Mouse (Mus musculus) midbrain, embryonic 11.5 days (tissue): ENCODE measurements around the gene Spon2. TPM values are rescaled to one million over a fixed set of nuclear protein-coding genes. Genes with fewer than 3 reads are reported as not detected.

Experiments used
- ATAC-seq: fragments of 200-750 bp; cut with Nextera tagmentation; 2 replicates; pipeline ENCODE4 v1.8.0; 2017; ENCODE audit warnings: moderate TSS enrichment, moderate library complexity; ENCODE audit not compliant: low FRiP score
- DNase-seq: peaks from one replicate; pipeline ENCODE4 v3.0.0; 2015; ENCODE audit warnings: low spot score; ENCODE audit errors: missing footprints
- H3K27ac ChIP-seq: fragments of 300-500 bp; sonication (generic); 2 replicates; pipeline ENCODE4 v1.5.1; 2014; ENCODE audit warnings: low read depth, low read length
- H3K27me3 ChIP-seq: fragments of 300-500 bp; sonication (generic); 2 replicates; pipeline ENCODE4 v1.6.1; 2014; ENCODE audit warnings: mild to moderate bottlenecking, low read length, moderate library complexity, mixed read lengths; ENCODE audit not compliant: control insufficient read depth, insufficient read depth
- H3K36me3 ChIP-seq: fragments of 300-500 bp; sonication (generic); 2 replicates; pipeline ENCODE4 v1.6.1; 2014; ENCODE audit warnings: mild to moderate bottlenecking, low read length, moderate library complexity, mixed read lengths; ENCODE audit not compliant: control insufficient read depth, insufficient read depth
- H3K4me1 ChIP-seq: fragments of 300-500 bp; sonication (generic); 2 replicates; pipeline ENCODE4 v1.6.1; 2014; ENCODE audit warnings: low read length; ENCODE audit not compliant: control insufficient read depth, insufficient read depth
- H3K4me2 ChIP-seq: fragments of 300-500 bp; sonication (generic); 2 replicates; pipeline ENCODE4 v1.6.1; 2014; ENCODE audit warnings: mild to moderate bottlenecking, moderate library complexity
- H3K4me3 ChIP-seq: fragments of 300-500 bp; sonication (generic); 2 replicates; pipeline ENCODE4 v1.5.1; 2014; ENCODE audit warnings: low read depth, low read length
- H3K9ac ChIP-seq: fragments of 300-500 bp; sonication (generic); 2 replicates; pipeline ENCODE4 v1.6.1; 2014; ENCODE audit warnings: low read length
- H3K9me3 ChIP-seq: fragments of 300-500 bp; sonication (generic); 2 replicates; pipeline ENCODE4 v1.6.1; 2016; ENCODE audit warnings: low read length; ENCODE audit not compliant: control insufficient read depth
- WGBS: fragments of 180-500 bp; shearing (Covaris S2); extraction: QIAGEN DNeasy Blood & Tissue Kit; methylation state at CpG from one replicate; pipeline ENCODE4 v1.1.7; 2014; 5-methylcytosine and 5-hydroxymethylcytosine counted together
- polyA plus RNA-seq: library from polyadenylated mRNA; unstranded; fragments of >200 nt; fragmentation: Nextera tagmentation; extraction: Ambion mirVana; gene quantifications from 2 replicates; pipeline ENCODE4 v1.2.1, GENCODE M21; 2014

The Spon2 gene
- polyA plus RNA-seq, 1 experiment from 2014 or later: 3.5 TPM

DNA sequence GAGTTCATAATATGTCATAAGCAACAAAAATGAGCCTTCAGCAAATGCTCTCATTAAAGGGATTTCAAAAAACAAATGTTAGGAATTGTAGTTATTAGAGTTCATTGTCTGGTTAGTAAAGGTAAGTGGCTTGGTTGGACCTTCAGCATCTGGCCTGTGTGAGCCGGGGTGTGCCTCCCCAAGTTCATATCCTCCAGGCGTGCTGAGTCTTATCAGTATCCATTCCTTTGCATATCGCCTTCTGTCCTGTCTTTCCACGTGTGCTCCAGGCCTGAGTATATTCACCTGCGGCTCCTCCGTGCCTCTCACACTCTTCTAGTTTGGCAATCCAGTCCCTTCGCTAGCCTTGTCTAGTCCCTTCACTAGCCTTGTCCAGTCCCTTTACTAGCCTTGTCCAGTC, 11.9 kb downstream of the Spon2 start:
- WGBS: 89% methylated on average over 7 of the region's 7 CpGs
- H3K9me3 ChIP-seq: no peaks in the 10 kb centered on the region
- no peaks in the 10 kb centered on the region for H3K36me3 ChIP-seq
- H3K9ac ChIP-seq: no peak overlapping the region
- peaks cover 3% of the 10 kb centered on the region; the same call in 1 of the 2 replicates for H3K4me1 ChIP-seq
- no peak overlapping the region for H3K27ac ChIP-seq
- ATAC-seq (no peak), DNase-seq (no peak)
- H3K4me3 ChIP-seq: no peak overlapping the region
- H3K4me2 ChIP-seq: no peak overlapping the region
- no peaks in the 10 kb centered on the region for H3K27me3 ChIP-seq

- Histone ChIP-seq H3K9ac (no peak overlapping the region), H3K27me3 (no peaks in the 10 kb centered on the region), H3K4me1 (peaks cover 3% of the 10 kb centered on the region; the same call in 1 of the 2 replicates), H3K36me3 (no peaks in the 10 kb centered on the region), H3K4me3 (no peak overlapping the region), H3K9me3 (no peaks in the 10 kb centered on the region), H3K27ac (no peak overlapping the region), H3K4me2 (no peak overlapping the region)
- 81% methylated on average over 7 of the region's 7 CpGs for WGBS
- DNase-seq (no peak), ATAC-seq (no peak)
Observed at GRCm38 (mm10) chr5:33204284-33204683, 14.0 kb downstream of the Spon2 start.

DNA sequence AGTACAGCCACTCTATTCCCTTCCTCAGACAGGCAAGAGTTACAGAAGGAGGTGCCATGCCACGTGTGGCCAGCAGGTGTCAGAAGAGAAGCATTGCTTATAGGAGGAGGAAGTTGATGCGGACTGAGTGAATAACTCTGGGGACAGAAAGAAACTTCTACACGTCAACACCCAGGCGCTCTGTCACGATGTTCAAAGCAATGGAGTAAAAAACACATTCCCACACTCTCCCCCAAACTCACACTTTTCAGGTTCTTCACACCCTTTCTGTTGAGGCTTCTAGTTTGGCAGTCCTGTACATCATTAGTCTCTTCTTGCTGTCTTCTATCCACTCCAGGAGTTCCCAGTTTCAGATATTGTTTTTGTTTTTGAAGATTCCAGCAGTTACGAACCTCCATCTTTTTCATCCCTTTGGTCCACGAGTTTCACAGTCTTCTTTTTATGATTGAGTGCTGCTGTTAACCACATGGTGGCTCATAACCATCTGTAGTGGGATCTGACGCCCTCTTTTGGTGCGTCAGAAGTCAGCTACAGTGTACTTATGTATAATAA, 14.5 kb downstream of the Spon2 start:
- H3K4me3 ChIP-seq: no peak overlapping the region
- 18% methylated on average over 9 of the region's 9 CpGs for WGBS
- no peaks in the 10 kb centered on the region for H3K27me3 ChIP-seq
- H3K9ac ChIP-seq: peak overlapping the region; percentile 36; the same call in 1 of the 2 replicates
- no peak overlapping the region for H3K27ac ChIP-seq
- H3K36me3 ChIP-seq: no peaks in the 10 kb centered on the region
- peak overlapping the region; percentile 23; the same call in 1 of the 2 replicates for H3K4me2 ChIP-seq
- H3K9me3 ChIP-seq: no peaks in the 10 kb centered on the region
- peaks cover 3% of the 10 kb centered on the region; the same call in 1 of the 2 replicates for H3K4me1 ChIP-seq
- no peak; the same call in 1 of the 2 replicates for ATAC-seq
- peak; percentile 99 for DNase-seq

GRCm38 (mm10) chr5:33203171-33203565, 15.1 kb downstream of the Spon2 start:
- ATAC-seq: no peak
- 86% methylated on average over 6 of the region's 6 CpGs for WGBS

DNA sequence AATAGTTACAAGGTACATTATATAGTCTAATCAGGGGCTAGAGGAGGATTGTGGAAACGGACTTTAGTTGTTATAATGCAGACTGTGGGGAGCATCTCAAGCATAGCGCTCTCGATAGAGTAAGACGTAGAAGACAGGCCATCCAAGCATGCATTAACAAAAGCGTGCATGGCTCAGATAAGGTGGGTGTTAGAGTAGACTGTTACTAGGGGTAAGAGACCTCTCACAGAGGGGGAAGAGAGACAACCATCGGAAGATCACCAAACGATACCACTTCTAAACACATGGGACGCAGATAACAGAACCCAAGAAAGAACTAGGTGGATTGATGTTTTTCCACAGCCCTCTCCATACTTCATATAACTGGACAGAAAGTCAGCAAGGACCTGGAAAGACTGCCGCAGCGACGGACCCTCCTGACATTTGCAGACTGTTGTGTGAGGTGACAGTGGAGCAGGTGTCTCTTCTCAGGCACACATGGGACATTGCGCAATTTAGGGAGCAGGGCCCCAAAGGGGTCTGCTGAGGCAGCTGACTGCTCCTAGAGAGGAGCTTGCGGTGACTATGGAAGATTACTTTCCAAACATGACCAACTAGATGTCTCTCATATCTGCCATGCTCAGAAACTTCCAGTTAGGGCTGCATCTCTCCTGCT, 15.6 kb downstream of the Spon2 start:
- H3K36me3 ChIP-seq: no peaks in the 10 kb centered on the region
- DNase-seq (no peak), ATAC-seq (no peak)
- H3K9me3 ChIP-seq: no peaks in the 10 kb centered on the region
- peaks cover 3% of the 10 kb centered on the region; the same call in 1 of the 2 replicates for H3K4me1 ChIP-seq
- no peak overlapping the region for H3K4me3 ChIP-seq
- no peak overlapping the region for H3K9ac ChIP-seq
- H3K27ac ChIP-seq: no peak overlapping the region
- H3K27me3 ChIP-seq: no peaks in the 10 kb centered on the region
- no peak overlapping the region for H3K4me2 ChIP-seq
- 90% methylated on average over 13 of the region's 13 CpGs for WGBS

More at GRCm38 (mm10) chr5:33203171-33203565, 15.1 kb downstream of the Spon2 start:
- no peaks in the 10 kb centered on the region for H3K27me3 ChIP-seq
- H3K4me3 ChIP-seq: no peak overlapping the region
- no peak for DNase-seq
- no peaks in the 10 kb centered on the region for H3K36me3 ChIP-seq
- no peaks in the 10 kb centered on the region for H3K9me3 ChIP-seq
- no peak overlapping the region for H3K9ac ChIP-seq
- no peak overlapping the region for H3K4me2 ChIP-seq
- H3K27ac ChIP-seq: no peak overlapping the region
- peaks cover 3% of the 10 kb centered on the region; the same call in 1 of the 2 replicates for H3K4me1 ChIP-seq

DNA sequence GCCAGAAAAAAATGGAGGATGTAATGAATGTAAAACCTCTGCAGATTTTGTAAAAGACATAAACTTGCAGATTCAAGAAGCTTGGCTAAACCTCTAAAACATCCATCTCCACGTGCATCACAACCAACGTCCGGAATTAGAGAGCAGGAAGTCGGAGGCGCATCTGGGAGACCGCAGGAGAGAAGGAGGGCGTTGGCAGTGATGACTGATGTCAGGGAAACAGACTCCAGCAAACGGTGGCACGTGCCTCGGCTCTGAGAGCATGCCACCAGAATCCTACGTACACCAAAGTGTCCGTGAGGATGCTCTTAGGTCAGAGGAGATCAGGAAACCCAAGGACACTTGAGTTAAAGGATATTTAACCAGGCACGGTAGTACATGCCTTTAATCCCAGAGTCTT, 16.6 kb downstream of the Spon2 start:
- no peak overlapping the region for H3K4me3 ChIP-seq
- H3K4me2 ChIP-seq: no peak overlapping the region
- WGBS: 79% methylated on average over 13 of the region's 13 CpGs
- DNase-seq (no peak), ATAC-seq (no peak)
- H3K9ac ChIP-seq: no peak overlapping the region
- H3K4me1 ChIP-seq: peaks cover 3% of the 10 kb centered on the region; the same call in 1 of the 2 replicates
- no peak overlapping the region for H3K27ac ChIP-seq
- H3K27me3 ChIP-seq: no peaks in the 10 kb centered on the region
- no peaks in the 10 kb centered on the region for H3K9me3 ChIP-seq
- no peaks in the 10 kb centered on the region for H3K36me3 ChIP-seq

- H3K4me2 ChIP-seq: no peak overlapping the region
- H3K4me1 ChIP-seq: peaks cover 3% of the 10 kb centered on the region; the same call in 1 of the 2 replicates
- no peak for ATAC-seq
- no peak overlapping the region for H3K4me3 ChIP-seq
- no peaks in the 10 kb centered on the region for H3K27me3 ChIP-seq
- H3K9ac ChIP-seq: no peak overlapping the region
- H3K36me3 ChIP-seq: no peaks in the 10 kb centered on the region
- H3K9me3 ChIP-seq: no peaks in the 10 kb centered on the region
- DNase-seq: no peak
- no peak overlapping the region for H3K27ac ChIP-seq
- WGBS: 59% methylated on average over 1 of the region's 1 CpGs
Observed at GRCm38 (mm10) chr5:33200071-33200470, 18.2 kb downstream of the Spon2 start.

DNA sequence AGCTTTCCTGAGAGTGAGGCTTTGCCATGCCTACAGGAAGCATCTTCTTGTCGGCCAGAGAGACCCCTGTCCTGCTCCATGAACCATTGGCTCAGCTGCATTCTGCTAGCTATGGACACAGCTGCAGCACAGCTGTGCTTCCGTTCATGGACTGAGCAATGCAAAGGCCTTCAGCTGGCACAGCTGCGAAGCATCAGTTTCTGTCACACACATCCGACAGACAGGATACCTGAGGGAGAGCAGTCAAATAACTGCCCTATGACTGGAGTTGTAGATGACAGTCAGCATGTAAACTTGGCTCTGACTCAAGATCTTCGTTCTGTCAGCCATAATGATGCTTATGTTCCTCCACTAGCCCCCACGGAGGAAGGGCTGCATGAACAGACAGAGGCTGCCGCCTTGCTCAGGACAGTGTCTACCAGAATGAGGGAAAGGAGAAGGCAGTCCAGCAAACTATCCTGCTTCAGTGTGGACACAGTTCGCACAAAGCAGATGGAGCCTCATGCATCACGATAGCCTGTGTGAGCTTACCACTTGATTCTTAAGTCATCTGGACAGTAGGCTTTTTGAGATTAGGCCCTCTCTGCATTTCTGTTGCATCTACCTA, 22.9 kb downstream of the Spon2 start:
- WGBS: 83% methylated on average over 9 of the region's 9 CpGs

GRCm38 (mm10) chr5:33193567-33193966, 24.7 kb downstream of the Spon2 start:
- WGBS: 50% methylated on average over 7 of the region's 7 CpGs
- Histone ChIP-seq H3K36me3 (no peaks in the 10 kb centered on the region), H3K9me3 (no peaks in the 10 kb centered on the region), H3K9ac (0 out of 2 replicates have a peak overlapping the region, but pooled peaks have one; percentile 27), H3K27ac (no peak overlapping the region), H3K4me1 (peaks cover 3% of the 10 kb centered on the region; the same call in 1 of the 2 replicates), H3K4me2 (no peak overlapping the region), H3K4me3 (no peak overlapping the region), H3K27me3 (no peaks in the 10 kb centered on the region)
- no peak for ATAC-seq
- peak; percentile 87 for DNase-seq

More for the DNA sequence above, 22.9 kb downstream of the Spon2 start:
- Histone ChIP-seq H3K4me3 (no peak overlapping the region), H3K4me1 (peaks cover 3% of the 10 kb centered on the region; the same call in 1 of the 2 replicates), H3K27ac (no peak overlapping the region), H3K9me3 (no peaks in the 10 kb centered on the region), H3K27me3 (no peaks in the 10 kb centered on the region), H3K4me2 (no peak overlapping the region), H3K36me3 (no peaks in the 10 kb centered on the region), H3K9ac (no peak overlapping the region)
- no peak for ATAC-seq
- no peak for DNase-seq
